In genomic region chr9:123596910-123597309, GRCm38 (mm10) we compare ENCODE assay signal across 26 mouse cellular contexts. TPM values are rescaled to one million over a fixed set of nuclear protein-coding genes. Genes with fewer than 3 reads are reported as not detected.
DNase-seq lines count a peak whose midpoint lies in the region; ATAC-seq and TF ChIP-seq lines count a peak whose summit lies in the region.
"Had no signal": no experiment of that assay in that cellular context is flagged by ENCODE, and none has a peak within 500 bp of the region (broad histone marks: within the 10 kb centered on the region; RNA-seq: fewer than 3 reads in every experiment).

No protein-coding gene starts in this region.

- no peaks in the 10 kb centered on the region for H3K4me1 ChIP-seq in hindbrain, embryonic 15.5 days (replicated peaks)
- no peaks in the 10 kb centered on the region for H3K4me1 ChIP-seq in hindbrain, embryonic 13.5 days (replicated peaks)
- H3K4me1 ChIP-seq in kidney, embryonic 16.5 days (ENCODE audit: insufficient read depth, low read length) = no peaks in the 10 kb centered on the region
- H3K4me1 ChIP-seq in kidney, embryonic 15.5 days = no peaks in the 10 kb centered on the region
- H3K4me1 ChIP-seq in MEL (ENCODE audit: control insufficient read depth in 1 of 2, insufficient read depth in 2 of 2, low read length in 2 of 2) = peaks cover 16 to 35% of the 10 kb centered on the region in 2 experiments
- H3K4me1 ChIP-seq: forebrain, embryonic 10.5 days; forebrain, embryonic 13.5 days; hindbrain, embryonic 10.5 days had no signal

- no peak overlapping the region for H3K27ac ChIP-seq in hindbrain, embryonic 15.5 days (replicated peaks)
- no peak overlapping the region for H3K27ac ChIP-seq in hindbrain, embryonic 13.5 days
- H3K27ac ChIP-seq in kidney, embryonic 16.5 days (ENCODE audit: low read length) = no peak overlapping the region
- no peak overlapping the region for H3K27ac ChIP-seq in kidney, embryonic 15.5 days
- H3K27ac ChIP-seq in MEL (ENCODE audit: control insufficient read depth, low read depth, low read length) = peak overlapping the region; percentile 87
- H3K27ac ChIP-seq: forebrain, embryonic 10.5 days; forebrain, embryonic 13.5 days; heart, adult 2 months; heart, embryonic 10.5 days; heart, embryonic 13.5 days; hindbrain, embryonic 10.5 days; hindbrain, embryonic 14.5 days had no signal

- no peaks in the 10 kb centered on the region for H3K27me3 ChIP-seq in hindbrain, embryonic 15.5 days
- H3K27me3 ChIP-seq in hindbrain, embryonic 13.5 days = no peaks in the 10 kb centered on the region
- no peaks in the 10 kb centered on the region for H3K27me3 ChIP-seq in kidney, embryonic 16.5 days (ENCODE audit: insufficient read depth, low read length)
- H3K27me3 ChIP-seq in kidney, embryonic 15.5 days = no peaks in the 10 kb centered on the region
- H3K27me3 ChIP-seq in MEL (ENCODE audit: control insufficient read depth in 1 of 2, insufficient read depth in 2 of 2, low read length in 2 of 2) = no peaks in the 10 kb centered on the region
- H3K27me3 ChIP-seq: forebrain, embryonic 13.5 days; heart, embryonic 13.5 days; Patski had no signal

- H3K36me3 ChIP-seq in hindbrain, embryonic 15.5 days = peaks cover 9% of the 10 kb centered on the region
- peaks cover 28% of the 10 kb centered on the region for H3K36me3 ChIP-seq in hindbrain, embryonic 13.5 days
- H3K36me3 ChIP-seq in kidney, embryonic 16.5 days (ENCODE audit: insufficient read depth, low read length) = peaks cover 8% of the 10 kb centered on the region
- H3K36me3 ChIP-seq in kidney, embryonic 15.5 days = peaks cover 21% of the 10 kb centered on the region
- peaks cover 0 to 36% of the 10 kb centered on the region in 2 experiments; a peak in 2 of 4 replicates for H3K36me3 ChIP-seq in MEL (ENCODE audit: control insufficient read depth in 1 of 2, insufficient read depth in 2 of 2, low read length in 2 of 2)

- no peak for TF ChIP-seq RAD21 in MEL (IDR thresholded peaks at IDR 0.05; ENCODE audit: low read depth, low read length)

- no peak overlapping the region for H3K9ac ChIP-seq in hindbrain, embryonic 15.5 days
- no peak overlapping the region for H3K9ac ChIP-seq in hindbrain, embryonic 13.5 days
- no peak overlapping the region for H3K9ac ChIP-seq in kidney, embryonic 16.5 days (replicated peaks; ENCODE audit: low read length)
- H3K9ac ChIP-seq in kidney, embryonic 15.5 days = no peak overlapping the region
- H3K9ac ChIP-seq in MEL (ENCODE audit: control insufficient read depth, low read depth, low read length, poor library complexity, severe bottlenecking) = no peak overlapping the region
- H3K9ac ChIP-seq: forebrain, embryonic 13.5 days; heart, embryonic 13.5 days; hindbrain, embryonic 14.5 days had no signal

- no peaks in the 10 kb centered on the region for H3K79me2 ChIP-seq in MEL (ENCODE audit: control insufficient read depth, insufficient read depth, low read length, poor library complexity)

- DNase-seq in MEL (ENCODE audit: low read depth, low spot score) = peak; percentile 75
- DNase-seq in right cerebral cortex, adult 18-20 months = no peak
- DNase-seq: adrenal gland, postnatal 10 days; adrenal gland, postnatal 36 days; B cell, adult 2 months; cerebellum, adult 18-20 months; cerebellum, adult 9-10 months; gastrocnemius, postnatal 10 days; gastrocnemius, postnatal 36 days; heart, adult 2 months; heart, postnatal 36 days; kidney, adult 11 months had no signal

- H3K4me3 ChIP-seq in hindbrain, embryonic 15.5 days = no peak overlapping the region
- no peak overlapping the region for H3K4me3 ChIP-seq in hindbrain, embryonic 13.5 days
- no peak overlapping the region for H3K4me3 ChIP-seq in kidney, embryonic 16.5 days (ENCODE audit: low read length)
- no peak overlapping the region for H3K4me3 ChIP-seq in kidney, embryonic 15.5 days (replicated peaks)
- no peak overlapping the region for H3K4me3 ChIP-seq in MEL (ENCODE audit: control insufficient read depth in 1 of 2, insufficient read depth in 1 of 2, low read depth in 2 of 2, low read length in 2 of 2)
- H3K4me3 ChIP-seq: forebrain, embryonic 10.5 days; forebrain, embryonic 13.5 days; heart, adult 2 months; heart, embryonic 10.5 days; heart, embryonic 13.5 days; hindbrain, embryonic 10.5 days had no signal

- TF ChIP-seq EP300 in MEL (IDR thresholded peaks at IDR 0.05; ENCODE audit: low read depth in 1 of 2, low read length in 2 of 2) = no peak; a peak in 1 of 4 replicates

- no peaks in the 10 kb centered on the region for H3K9me3 ChIP-seq in hindbrain, embryonic 15.5 days
- no peaks in the 10 kb centered on the region for H3K9me3 ChIP-seq in hindbrain, embryonic 13.5 days
- no peaks in the 10 kb centered on the region for H3K9me3 ChIP-seq in kidney, embryonic 16.5 days (ENCODE audit: low read length)
- H3K9me3 ChIP-seq in kidney, embryonic 15.5 days (replicated peaks) = no peaks in the 10 kb centered on the region
- no peaks in the 10 kb centered on the region for H3K9me3 ChIP-seq in MEL (replicated peaks; ENCODE audit: insufficient read depth, low read length)
- H3K9me3 ChIP-seq: forebrain, embryonic 10.5 days; forebrain, embryonic 13.5 days; heart, embryonic 10.5 days; heart, embryonic 13.5 days; hindbrain, embryonic 10.5 days had no signal

- WGBS in hindbrain, embryonic 15.5 days = 94% methylated on average over 2 of the region's 2 CpGs
- WGBS in hindbrain, embryonic 13.5 days = 93% methylated on average over 2 of the region's 2 CpGs
- 100% methylated on average over 2 of the region's 2 CpGs for whole genome bisulfite sequencing in kidney, embryonic 16.5 days
- 96% methylated on average over 2 of the region's 2 CpGs for WGBS in kidney, embryonic 15.5 days

- 0 out of 2 replicates have a peak, but pooled peaks have one; percentile 38 for ATAC-seq in hindbrain, embryonic 15.5 days (ENCODE audit: low FRiP score, low read depth)
- ATAC-seq in hindbrain, embryonic 13.5 days (ENCODE audit: low FRiP score) = no peak
- 0 out of 2 replicates have a peak, but pooled peaks have one; percentile 49 for ATAC-seq in kidney, embryonic 16.5 days (ENCODE audit: low FRiP score, low TSS enrichment)
- no peak for ATAC-seq in kidney, embryonic 15.5 days (replicated peaks; ENCODE audit: low FRiP score)
- ATAC-seq: CD4-positive, CD25-positive, alpha-beta regulatory T cell, adult 4 months; forebrain, embryonic 13.5 days; forebrain, embryonic 16.5 days; Patski had no signal

- no peak overlapping the region for H3K4me2 ChIP-seq in hindbrain, embryonic 15.5 days
- no peak overlapping the region for H3K4me2 ChIP-seq in hindbrain, embryonic 13.5 days
- no peak overlapping the region for H3K4me2 ChIP-seq in kidney, embryonic 16.5 days (replicated peaks; ENCODE audit: low read depth, low read length)
- no peak overlapping the region for H3K4me2 ChIP-seq in kidney, embryonic 15.5 days
- H3K4me2 ChIP-seq: forebrain, embryonic 13.5 days; heart, embryonic 13.5 days; hindbrain, embryonic 14.5 days had no signal

- TF ChIP-seq POLR2A in MEL (IDR thresholded peaks at IDR 0.05; ENCODE audit: control insufficient read depth in 1 of 2, insufficient read depth in 1 of 2, low read depth in 1 of 2, low read length in 2 of 2, poor library complexity in 1 of 2) = no peak

- no peak for TF ChIP-seq CTCF in MEL (IDR thresholded peaks at IDR 0.05 in 2 of 3, conservative IDR thresholded peaks at IDR 0.05 in 1 of 3; ENCODE audit: control insufficient read depth in 1 of 3, insufficient read depth in 1 of 3, low read depth in 2 of 3, low read length in 3 of 3, poor library complexity in 1 of 3, severe bottlenecking in 1 of 3)

TF ChIP-seq in MEL, 35 proteins besides CTCF, POLR2A, EP300 and RAD21:
- peak; percentile 31; the same call in 1 of the 2 replicates for TF ChIP-seq GATA1 (IDR thresholded peaks at IDR 0.05; ENCODE audit: low read depth, low read length)
- no peak for TF ChIP-seq E2F4 (IDR thresholded peaks at IDR 0.05; ENCODE audit: borderline replicate concordance, low read depth, low read length)
- no peak for TF ChIP-seq POLR2AphosphoS2 (IDR thresholded peaks at IDR 0.05; ENCODE audit: low read length)
- TF ChIP-seq MXI1 (IDR thresholded peaks at IDR 0.05; ENCODE audit: low read depth, low read length) = 0 out of 2 replicates have a peak, but pooled peaks have one; percentile 16
- TF ChIP-seq ZNF384 (IDR thresholded peaks at IDR 0.05; ENCODE audit: low read depth, low read length) = no peak

RNA-seq across cellular contexts. Expression of gene Slc6a20b, which starts 35.5 kb away (rescaled TPM):
- polyA plus RNA-seq in hindbrain, embryonic 15.5 days (2015; fragmentation: Nextera tagmentation; extraction: Ambion mirVana) = 0.37 and 0.51 TPM in 2 replicates
- 0.34 and 0.41 TPM in 2 replicates for polyA plus RNA-seq in hindbrain, embryonic 13.5 days (2015; fragmentation: Nextera tagmentation; extraction: Ambion mirVana)
- 5.7 and 7.9 TPM in 2 replicates for polyA plus RNA-seq in kidney, embryonic 16.5 days (2015; fragmentation: Nextera tagmentation; extraction: Ambion mirVana)
- 2.2 and 2.7 TPM in 2 replicates for polyA plus RNA-seq in kidney, embryonic 15.5 days (2015; fragmentation: Nextera tagmentation; extraction: Ambion mirVana)
- 0.35 and 0.46 TPM in 2 replicates for total RNA-seq in MEL (2012; rRNA removed)
- polyA plus RNA-seq in MEL (2012; ENCODE audit: insufficient read depth in 1 of 2, insufficient read length in 2 of 2, low read depth in 1 of 2, low replicate concordance in 2 of 2, missing spikeins in 1 of 2) = under 1 TPM in 1 of 2 experiments, not detected in 1; 0.01 TPM
- total RNA-seq: adrenal gland, postnatal 36 days; gastrocnemius, adult 18-20 months; gastrocnemius, postnatal 10 days; gastrocnemius, postnatal 36 days; heart, adult 2 months; heart, postnatal 36 days had no signal

Comparison
In these comparisons a context has a peak if more than half of its experiments do, and no peak if none do; other contexts are left out.
1. ATAC-seq: peak in hindbrain, embryonic 15.5 days (single experiment) and kidney, embryonic 16.5 days (single experiment); none in hindbrain, embryonic 13.5 days (single experiment) and kidney, embryonic 15.5 days (single experiment).